Mouse (Mus musculus) testis, adult 2 months (tissue): ENCODE measurements around the gene Ptpn18. TPM values are rescaled to one million over a fixed set of nuclear protein-coding genes. Genes with fewer than 3 reads are reported as not detected.

Experiments
- H3K27ac ChIP-seq: fragments of 200-500 bp; 2 replicates; pipeline ENCODE4 v1.5.1; 2012; ENCODE audit warnings: low read depth, low read length; ENCODE audit not compliant: control insufficient read depth, insufficient read depth
- H3K27me3 ChIP-seq: fragments of 200-500 bp; 2 replicates; pipeline ENCODE4 v1.6.1; 2012; ENCODE audit warnings: mild to moderate bottlenecking, low read length, moderate library complexity; ENCODE audit not compliant: control insufficient read depth, insufficient read depth
- H3K36me3 ChIP-seq: fragments of 200-500 bp; 2 replicates; pipeline ENCODE4 v1.6.1; 2012; ENCODE audit warnings: mild to moderate bottlenecking, low read length; ENCODE audit not compliant: control insufficient read depth, insufficient read depth
- H3K4me1 ChIP-seq: fragments of 200-500 bp; 2 replicates; pipeline ENCODE4 v1.6.1; 2012; ENCODE audit warnings: low read length; ENCODE audit not compliant: control insufficient read depth, insufficient read depth
- H3K4me3 ChIP-seq: fragments of 200-500 bp; 2 replicates; pipeline ENCODE4 v1.5.1; 2012; ENCODE audit warnings: low read depth, mild to moderate bottlenecking, low read length, moderate library complexity, mixed read lengths; ENCODE audit not compliant: control insufficient read depth
- CTCF ChIP-seq: fragments of 200-500 bp; IDR thresholded peaks from 2 replicates; pipeline ENCODE4 v1.5.1; 2012; ENCODE audit warnings: low read depth, mild to moderate bottlenecking, inconsistent platforms, low read length, moderate library complexity; ENCODE audit not compliant: control insufficient read depth, insufficient read depth, insufficient replicate concordance
- POLR2A ChIP-seq: fragments of 200-500 bp; IDR thresholded peaks from 2 replicates; pipeline ENCODE4 v1.6.1; 2012; ENCODE audit warnings: low read depth, mild to moderate bottlenecking, inconsistent platforms, low read length, moderate library complexity; ENCODE audit not compliant: control insufficient read depth
- polyA plus RNA-seq: library from polyadenylated mRNA; depleted of rRNA; stranded (reverse); fragments of >200 nt; gene quantifications from 2 replicates; pipeline ENCODE4 v1.2.3, GENCODE M21; 2012

The Ptpn18 gene
- polyA plus RNA-seq, 1 experiment = 1.9 TPM

GRCm38 (mm10) chr1:34439961-34440630, 19.5 kb upstream of the Ptpn18 start:
- Histone ChIP-seq H3K4me3 (peak overlapping the region; percentile 97), H3K27me3 (no peaks in the 10 kb centered on the region), H3K4me1 (peaks cover 3% of the 10 kb centered on the region; the same call in 1 of the 2 replicates), H3K36me3 (no peaks in the 10 kb centered on the region; the same call in 1 of the 2 replicates), H3K27ac (peak overlapping the region; percentile 71)
- TF ChIP-seq CTCF = no peak; the same call in 1 of the 2 replicates
- no peak for TF ChIP-seq POLR2A

- H3K4me3 ChIP-seq = no peak overlapping the region
- TF ChIP-seq CTCF (no peak), POLR2A (no peak)
- H3K36me3 ChIP-seq = no peaks in the 10 kb centered on the region; the same call in 1 of the 2 replicates
- no peaks in the 10 kb centered on the region for H3K27me3 ChIP-seq
- peaks cover 3% of the 10 kb centered on the region; the same call in 1 of the 2 replicates for H3K4me1 ChIP-seq
- no peak overlapping the region for H3K27ac ChIP-seq
Measured at GRCm38 (mm10) chr1:34443124-34443523, 16.4 kb upstream of the Ptpn18 start.

DNA sequence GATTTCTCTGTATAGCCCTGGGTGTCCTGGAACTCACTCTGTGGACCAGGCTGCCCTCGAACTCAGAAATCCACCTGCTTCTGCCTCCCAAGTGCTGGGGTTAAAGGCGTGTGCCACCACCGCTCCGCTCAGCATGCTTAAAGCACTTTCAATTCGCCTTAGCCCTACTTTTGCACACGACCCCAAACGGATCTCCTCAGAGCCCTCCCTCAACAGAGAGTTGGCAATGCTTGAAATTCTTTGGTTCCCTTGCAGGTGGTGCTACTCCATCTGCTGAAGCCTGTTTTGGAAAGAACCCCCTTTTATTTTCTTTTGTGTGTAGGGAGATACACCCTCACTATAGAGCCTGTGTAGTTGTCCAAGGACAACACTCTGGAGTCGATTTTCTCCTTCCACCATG, 1.1 kb upstream of the Ptpn18 start:
- TF ChIP-seq POLR2A (no peak), CTCF (no peak)
- H3K36me3 ChIP-seq = no peaks in the 10 kb centered on the region
- H3K4me1 ChIP-seq = peaks cover 20% of the 10 kb centered on the region
- H3K27me3 ChIP-seq = no peaks in the 10 kb centered on the region
- no peak overlapping the region for H3K27ac ChIP-seq
- H3K4me3 ChIP-seq = no peak overlapping the region

GRCm38 (mm10) chr1:34460061-34460441, 489 bp downstream of the Ptpn18 start:
- peak overlapping the region; percentile 76 for H3K4me3 ChIP-seq
- TF ChIP-seq CTCF (no peak), POLR2A (no peak)
- H3K27me3 ChIP-seq = no peaks in the 10 kb centered on the region
- no peak overlapping the region for H3K27ac ChIP-seq
- peaks cover 21% of the 10 kb centered on the region for H3K4me1 ChIP-seq
- H3K36me3 ChIP-seq = no peaks in the 10 kb centered on the region

GRCm38 (mm10) chr1:34462766-34463165, 3.2 kb downstream of the Ptpn18 start:
- Histone ChIP-seq H3K27ac (no peak overlapping the region), H3K36me3 (no peaks in the 10 kb centered on the region), H3K4me3 (no peak overlapping the region), H3K27me3 (no peaks in the 10 kb centered on the region), H3K4me1 (peaks cover 21% of the 10 kb centered on the region)
- TF ChIP-seq POLR2A = no peak
- TF ChIP-seq CTCF = peak; percentile 94

DNA sequence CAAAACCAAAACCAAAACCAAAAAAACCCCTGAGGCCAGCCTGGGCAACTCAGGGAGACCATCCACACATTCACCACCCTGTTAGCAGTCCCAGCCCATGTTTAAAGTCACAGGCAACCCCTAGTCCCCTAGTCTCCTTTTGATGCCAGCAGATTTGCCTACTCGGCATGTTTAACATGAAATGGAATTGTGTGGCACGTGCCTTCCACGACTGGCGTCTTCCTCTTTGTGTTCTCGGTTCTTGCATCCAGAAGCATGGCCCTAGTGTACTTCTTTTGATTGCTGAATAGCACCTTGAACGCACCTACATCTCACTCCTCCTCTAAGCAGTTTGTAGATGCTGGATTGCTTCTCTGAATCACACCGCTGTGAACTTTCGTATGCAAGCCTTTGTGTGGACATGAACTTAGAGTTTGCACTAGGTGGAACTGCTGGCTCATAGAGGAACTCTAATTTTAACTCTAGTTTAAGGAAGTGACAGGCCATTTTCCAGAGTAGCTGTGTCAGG, 4.8 kb downstream of the Ptpn18 start:
- peaks cover 17% of the 10 kb centered on the region for H3K4me1 ChIP-seq
- H3K27me3 ChIP-seq = no peaks in the 10 kb centered on the region
- no peak overlapping the region for H3K4me3 ChIP-seq
- H3K36me3 ChIP-seq = no peaks in the 10 kb centered on the region
- no peak overlapping the region for H3K27ac ChIP-seq
- TF ChIP-seq POLR2A (no peak), CTCF (no peak)

- no peaks in the 10 kb centered on the region for H3K36me3 ChIP-seq
- no peak overlapping the region for H3K27ac ChIP-seq
- H3K4me3 ChIP-seq = no peak overlapping the region
- TF ChIP-seq POLR2A = no peak
- no peak for TF ChIP-seq CTCF
- peaks cover 8% of the 10 kb centered on the region for H3K4me1 ChIP-seq
- H3K27me3 ChIP-seq = no peaks in the 10 kb centered on the region
Measured at GRCm38 (mm10) chr1:34465445-34465844, 5.9 kb downstream of the Ptpn18 start.
